Mouse (Mus musculus) lung, postnatal 0 days (tissue): ENCODE measurements around the gene Ugt1a6b.

Experiments used
- CTCF ChIP-seq: IDR thresholded peaks from 2 replicates; pipeline ENCODE4 v1.5.1; 2016; ENCODE audit warnings: antibody characterized with exemption, mild to moderate bottlenecking
- EP300 ChIP-seq: IDR thresholded peaks from 2 replicates; pipeline ENCODE4 v1.6.1; 2016; ENCODE audit warnings: antibody characterized with exemption, mild to moderate bottlenecking, control low read depth

DNA sequence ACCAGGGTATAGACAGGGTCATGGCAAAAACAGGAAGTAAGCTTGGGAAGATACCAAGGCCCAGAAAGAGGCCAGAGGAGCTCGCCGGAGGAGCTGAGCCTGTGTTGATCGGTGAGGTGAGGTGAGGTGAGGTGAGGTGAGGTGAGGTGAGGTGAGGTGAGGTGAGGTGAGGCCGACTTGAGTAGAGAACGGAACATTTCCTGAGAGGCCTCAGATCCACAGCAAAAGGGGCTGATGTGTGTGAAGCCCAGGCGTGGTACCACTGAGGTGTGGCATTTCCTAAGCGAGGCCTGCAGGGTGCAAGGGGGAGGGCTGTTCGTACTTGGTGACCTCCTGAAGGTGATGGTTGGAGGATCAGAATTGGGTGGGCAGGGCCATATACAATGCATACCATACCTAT lies 150.1 kb downstream of the Ugt1a6b start:
- TF ChIP-seq CTCF (no peak), EP300 (no peak)
